In genomic region chr10:17482751-17483150, GRCm38 (mm10) we compare ENCODE assay signal across 17 mouse cellular contexts.
"Had no signal": no experiment of that assay in that cellular context is flagged by ENCODE, and none has a peak within 500 bp of the region (broad histone marks: within the 10 kb centered on the region; RNA-seq: fewer than 3 reads in every experiment).

No protein-coding gene starts in this region.

- H3K4me3 ChIP-seq: kidney, embryonic 15.5 days; limb, embryonic 12.5 days; limb, embryonic 15.5 days; lung, embryonic 15.5 days had no signal

- DNase-seq: kidney, postnatal 10 days; kidney, postnatal 36 days; left cerebral cortex, postnatal 4 days; liver, postnatal 0 days; lung, postnatal 10 days; lung, postnatal 4 days; midbrain, embryonic 14.5 days; thymus, adult 18-20 months; thymus, postnatal 14 days; thymus, postnatal 4 days had no signal

- H3K27me3 ChIP-seq: kidney, embryonic 15.5 days; limb, embryonic 12.5 days; limb, embryonic 15.5 days; lung, embryonic 15.5 days had no signal

- H3K4me2 ChIP-seq: kidney, embryonic 15.5 days; limb, embryonic 12.5 days; limb, embryonic 15.5 days; liver, embryonic 11.5 days; lung, embryonic 15.5 days; midbrain, embryonic 11.5 days had no signal

- H3K4me1 ChIP-seq: kidney, embryonic 15.5 days had no signal

- H3K36me3 ChIP-seq: kidney, embryonic 15.5 days; limb, embryonic 12.5 days; limb, embryonic 15.5 days; lung, embryonic 15.5 days had no signal

- H3K9ac ChIP-seq: kidney, embryonic 15.5 days; limb, embryonic 12.5 days; limb, embryonic 15.5 days; liver, embryonic 14.5 days; liver, postnatal 0 days; lung, embryonic 15.5 days had no signal

- H3K9me3 ChIP-seq: kidney, embryonic 15.5 days; limb, embryonic 12.5 days; limb, embryonic 15.5 days; lung, embryonic 15.5 days had no signal

- H3K27ac ChIP-seq: kidney, embryonic 15.5 days; limb, embryonic 12.5 days; limb, embryonic 15.5 days; liver, embryonic 14.5 days; lung, embryonic 15.5 days had no signal

- ATAC-seq: liver, postnatal 0 days had no signal
